Mouse (Mus musculus) T-cell, adult 2 months (primary cell): ENCODE data around the gene Nedd4.

Experiments
- DNase-seq: peaks from one replicate; pipeline ENCODE4 v3.0.0; 2022; ENCODE audit warnings: low spot score

Nedd4 gene

DNA sequence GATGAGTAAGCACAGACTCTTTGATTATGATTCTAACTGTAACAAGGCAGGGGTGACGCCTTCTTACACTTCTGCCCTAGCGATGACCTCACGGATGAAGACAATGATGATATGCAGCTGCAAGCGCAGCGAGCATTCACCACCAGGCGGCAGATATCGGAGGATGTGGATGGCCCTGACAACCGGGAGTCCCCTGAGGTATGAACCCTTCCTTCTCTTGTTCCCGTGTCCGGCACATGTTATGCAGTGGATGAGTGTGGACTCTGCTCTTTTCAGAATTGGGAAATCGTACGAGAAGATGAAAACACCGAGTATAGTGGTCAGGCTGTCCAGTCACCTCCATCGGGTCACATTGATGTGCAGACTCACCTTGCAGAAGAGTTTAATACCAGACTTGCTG is 59.1 kb downstream of the Nedd4 start:
- DNase-seq: no peak

DNA sequence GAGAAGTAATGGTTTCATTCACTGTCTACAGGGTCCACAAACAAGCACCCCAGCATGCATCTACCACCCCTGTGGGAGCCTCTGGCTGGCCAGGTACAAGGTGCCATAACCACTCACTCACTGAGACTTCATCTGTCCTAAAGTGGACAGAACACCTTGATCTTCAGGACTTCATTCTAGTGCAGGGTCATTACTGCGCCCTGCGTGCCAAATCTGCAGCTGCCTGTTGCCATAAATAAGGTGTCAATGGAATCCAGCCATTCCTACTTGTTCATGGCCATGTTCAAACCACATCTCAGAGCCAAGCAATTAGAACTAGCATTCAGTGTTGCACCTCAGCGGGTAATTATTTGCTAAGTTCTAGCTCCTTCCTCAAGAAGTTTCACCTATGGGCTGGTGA is 60.5 kb downstream of the Nedd4 start:
- no peak for DNase-seq

DNA sequence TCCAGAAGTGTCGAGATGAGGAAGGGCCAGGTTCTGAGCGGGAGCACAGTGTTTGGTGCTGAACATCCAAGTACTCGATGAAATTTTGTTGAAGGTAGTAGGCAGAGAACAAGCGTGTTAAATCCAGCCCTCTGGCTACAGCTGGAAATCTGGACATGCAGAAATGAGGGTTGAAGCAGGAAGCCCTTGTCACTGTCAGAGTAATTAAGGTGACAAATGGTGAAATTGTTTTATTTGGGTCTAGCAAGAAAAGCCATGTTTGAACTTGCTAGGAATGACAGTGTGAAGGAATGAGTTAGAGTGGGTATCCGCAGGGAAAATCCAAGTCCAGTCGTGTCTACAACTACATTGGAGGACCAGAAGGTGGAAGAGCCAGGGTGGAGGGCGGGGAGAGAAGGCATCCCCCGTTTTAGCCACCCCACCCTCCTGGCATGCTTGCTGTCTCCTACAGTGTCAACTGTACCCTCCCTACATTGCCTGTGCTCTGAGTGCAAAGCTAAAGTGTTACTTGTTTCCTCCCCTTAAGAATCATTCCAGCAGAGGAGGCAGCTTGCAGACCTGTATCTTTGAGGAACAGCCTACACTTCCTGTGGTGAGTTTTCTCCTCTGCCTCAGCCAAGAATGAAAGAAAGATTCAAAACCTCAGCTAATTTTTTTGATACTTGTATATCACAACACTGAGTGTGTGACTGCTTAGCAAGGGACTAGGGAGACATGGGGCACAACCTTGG is 62.5 kb downstream of the Nedd4 start:
- DNase-seq: no peak

DNA sequence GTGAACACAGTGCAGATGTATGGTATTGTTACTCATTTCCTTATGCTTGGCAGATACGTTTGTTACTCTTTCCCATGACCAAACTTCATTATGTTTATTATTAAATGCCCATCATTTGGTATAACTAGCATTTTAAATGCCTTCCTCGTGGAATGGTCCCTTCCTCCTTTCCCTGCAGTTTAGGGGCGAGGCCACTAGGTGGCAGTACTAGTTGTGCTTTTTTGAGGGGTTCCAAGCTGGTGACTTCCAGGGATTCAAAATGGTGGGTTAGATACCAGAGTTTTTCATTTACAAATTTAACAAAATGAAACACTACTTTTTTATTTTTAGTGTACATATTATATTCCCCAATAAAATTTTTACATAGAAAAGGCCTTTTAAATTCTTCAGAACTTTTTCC is 71.8 kb downstream of the Nedd4 start:
- DNase-seq: peak; percentile 25

DNA sequence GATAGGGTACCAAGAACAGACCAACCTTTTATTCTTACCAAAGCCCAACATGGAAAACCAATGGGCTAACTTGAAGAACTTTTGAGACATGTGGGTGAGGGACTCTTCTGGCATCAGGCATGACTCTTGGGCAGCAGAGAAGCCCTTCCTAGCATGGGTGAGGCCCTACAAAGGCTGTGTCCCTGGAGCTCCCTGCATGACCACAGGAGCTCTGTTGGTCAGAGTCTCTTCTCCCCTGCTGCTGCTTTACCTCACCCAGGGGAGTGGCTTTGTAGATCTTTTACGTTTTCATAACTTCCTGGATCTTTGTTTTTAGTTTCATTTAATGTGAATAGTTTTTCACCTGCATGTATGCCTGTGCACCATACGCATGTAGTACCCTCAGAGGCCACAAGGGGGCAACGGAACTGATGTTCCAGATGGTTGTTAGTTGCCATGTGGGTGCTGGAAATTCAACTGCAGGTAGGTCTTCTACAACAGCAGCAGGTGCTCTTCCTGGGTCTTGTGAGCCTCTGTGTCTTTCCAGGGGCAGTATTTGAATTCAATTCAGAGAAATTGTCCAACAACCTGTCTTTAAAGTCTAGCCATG is 73.8 kb downstream of the Nedd4 start:
- DNase-seq: peak; percentile 53

DNA sequence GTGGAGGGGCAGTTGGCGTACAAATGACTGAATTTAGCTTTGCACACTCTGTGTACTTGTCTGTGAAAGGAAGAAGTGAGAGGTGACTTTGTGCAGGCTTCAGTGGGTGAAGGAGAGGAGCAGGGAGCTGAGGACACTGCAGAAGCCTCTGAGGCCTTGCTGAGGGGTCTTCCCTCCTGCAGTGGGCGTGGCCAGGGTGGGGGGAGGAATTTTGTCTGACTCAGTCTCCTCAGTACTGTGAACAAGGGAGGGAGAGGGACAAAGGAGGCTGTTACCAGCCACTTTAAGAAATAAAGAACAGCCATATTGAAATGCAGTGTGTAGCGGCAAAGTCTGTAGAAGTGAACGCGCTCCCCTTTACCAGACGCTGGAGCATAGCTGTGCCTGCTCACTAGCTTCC is 79.1 kb downstream of the Nedd4 start:
- DNase-seq: no peak

DNA sequence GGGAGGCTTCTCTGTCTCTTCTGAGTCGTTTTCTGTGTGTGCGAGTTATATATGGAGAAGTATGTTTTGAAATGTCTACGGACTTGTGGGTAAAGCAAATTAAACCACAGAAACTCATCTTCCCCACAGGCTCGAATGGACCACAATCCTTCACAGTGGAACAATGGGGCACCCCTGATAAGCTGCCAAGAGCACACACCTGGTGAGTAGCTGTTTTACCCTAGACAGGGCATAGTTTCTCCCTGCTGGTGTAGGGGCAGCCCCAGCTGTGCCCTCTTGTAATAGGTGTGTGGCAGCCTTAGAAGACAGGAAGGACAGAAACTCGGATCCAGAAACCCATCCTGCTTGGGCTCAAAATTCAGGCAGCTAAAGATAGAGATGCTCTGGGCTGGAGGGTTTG is 84.1 kb downstream of the Nedd4 start:
- no peak for DNase-seq

DNA sequence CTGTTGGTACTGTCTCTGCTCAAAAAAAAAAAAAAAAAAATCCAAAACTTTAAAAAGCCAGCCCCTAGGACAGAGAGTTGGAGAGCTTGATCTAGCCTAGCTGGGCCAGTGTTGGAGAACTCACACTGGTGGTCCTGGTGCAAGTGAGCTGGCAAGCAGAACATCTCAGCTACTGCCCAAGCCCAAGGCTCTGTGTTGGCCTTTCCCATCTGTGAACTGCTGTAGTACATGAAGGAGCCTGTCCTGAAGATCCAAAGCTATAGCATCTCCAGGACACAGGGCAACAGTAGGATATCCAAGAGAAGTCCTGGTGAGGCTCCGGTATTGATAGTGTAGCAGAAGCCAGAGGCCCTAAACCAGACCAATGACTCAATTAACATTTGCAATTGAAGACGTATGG is 88.1 kb downstream of the Nedd4 start:
- DNase-seq: no peak

DNA sequence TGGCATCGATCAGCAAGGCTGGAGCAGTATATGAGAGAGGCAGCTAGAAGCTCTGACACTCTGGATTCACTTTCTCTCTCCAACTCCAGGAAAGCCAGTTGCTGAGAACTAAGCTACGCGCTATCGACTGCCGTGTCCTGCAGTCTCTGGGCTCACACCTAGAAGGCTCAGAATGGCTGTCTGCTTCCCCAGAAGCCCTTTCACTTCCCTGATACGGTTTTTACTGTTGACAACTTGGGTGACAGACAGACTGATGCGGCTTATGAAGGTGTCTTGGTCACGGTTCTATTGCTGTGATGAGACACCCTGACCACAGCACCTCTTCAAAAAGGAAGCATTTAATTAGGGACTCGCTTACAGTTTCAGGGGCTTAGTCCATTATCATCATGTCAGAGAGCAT is 90.5 kb downstream of the Nedd4 start:
- no peak for DNase-seq

DNA sequence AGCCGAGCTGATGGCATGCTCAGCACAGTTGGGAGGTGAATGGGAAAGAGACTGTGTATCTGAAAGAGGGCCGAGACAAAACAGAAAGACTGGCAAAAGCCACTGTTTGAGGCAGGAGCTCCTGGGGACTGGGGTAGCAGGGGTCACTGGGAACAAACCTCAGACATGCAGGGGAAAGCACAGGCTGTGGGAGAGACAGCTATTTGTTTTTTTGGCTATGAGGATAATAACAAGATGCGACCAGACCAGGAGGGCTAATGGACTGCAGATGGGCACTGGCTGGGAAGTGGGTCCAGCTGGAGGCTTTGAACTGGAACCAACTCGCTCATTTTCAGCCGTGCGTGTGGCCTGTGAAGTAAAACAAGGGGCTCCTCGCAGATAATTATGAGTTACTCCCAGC is 91.6 kb downstream of the Nedd4 start:
- DNase-seq: no peak

DNA sequence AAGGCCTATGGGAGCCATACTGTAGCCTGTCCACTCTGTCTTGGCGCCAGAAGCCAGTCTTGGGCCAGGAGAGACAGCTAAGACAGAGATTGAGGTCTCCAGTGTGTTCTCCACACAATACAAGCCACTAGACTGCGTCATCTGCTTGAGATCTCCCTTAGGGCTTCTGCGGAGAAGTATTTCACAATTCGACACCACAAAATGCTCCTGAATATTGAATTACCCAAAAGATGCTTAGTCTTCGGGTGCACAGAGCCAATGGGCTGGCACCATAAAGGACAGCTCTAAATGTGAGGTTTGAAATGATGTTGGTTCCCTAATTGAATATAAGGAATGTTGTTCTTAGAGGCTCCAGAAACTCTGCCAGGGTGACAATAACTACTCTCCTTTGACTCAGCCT is 95.0 kb downstream of the Nedd4 start:
- DNase-seq: no peak

DNA sequence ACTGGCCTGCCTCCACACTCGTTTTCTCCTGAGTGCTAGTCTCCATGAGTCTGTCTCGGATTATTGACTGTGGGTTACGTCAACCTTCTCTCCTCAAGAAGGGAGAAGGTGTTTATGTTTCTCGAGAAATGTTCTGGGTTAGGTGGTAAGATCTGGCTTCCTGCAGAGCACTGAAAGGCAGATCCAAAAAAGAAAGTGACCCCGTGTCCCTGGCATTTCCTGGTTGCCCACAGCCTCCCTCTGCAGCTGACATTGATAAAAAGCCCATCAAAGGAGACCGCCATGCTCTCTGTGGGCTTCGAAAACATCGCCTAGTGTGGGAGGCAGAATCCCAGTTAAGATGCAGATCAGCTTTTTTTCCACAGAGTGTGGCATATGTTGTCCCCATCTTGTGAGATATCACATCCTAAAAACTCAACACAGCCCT is 96.6 kb downstream of the Nedd4 start:
- no peak for DNase-seq

DNA sequence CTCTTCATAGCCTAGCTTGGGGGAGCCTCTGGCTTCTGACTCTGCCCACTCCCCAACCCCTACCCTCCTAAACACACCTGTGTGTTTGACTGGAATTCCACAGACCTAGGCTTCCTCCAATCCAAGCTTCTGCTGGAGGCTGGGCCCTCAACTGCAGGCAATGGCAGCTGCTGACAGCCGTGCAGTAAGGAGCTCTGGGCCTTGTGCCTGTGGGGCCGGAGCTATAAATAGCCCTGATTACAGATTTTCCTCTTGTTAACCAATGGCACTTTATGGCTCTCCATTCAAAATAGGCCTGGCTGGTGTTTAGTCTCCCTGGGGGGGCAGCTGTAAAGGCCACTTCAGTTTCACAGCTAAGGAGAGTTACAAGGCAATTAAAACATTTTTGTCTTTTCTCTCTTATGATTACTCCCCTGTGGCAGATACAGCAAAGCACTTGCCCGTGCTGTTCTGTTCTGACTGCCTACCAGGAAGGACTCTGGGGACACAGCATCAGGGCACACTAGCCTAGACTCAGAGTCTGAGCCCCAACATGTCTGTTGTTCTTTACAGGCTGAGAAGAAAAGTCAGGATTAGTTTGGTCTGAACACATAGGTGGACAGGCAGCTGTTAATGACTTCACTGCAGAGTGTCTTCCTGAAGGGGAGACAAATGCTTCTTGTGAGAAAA is 101.0 kb downstream of the Nedd4 start:
- DNase-seq: no peak

DNA sequence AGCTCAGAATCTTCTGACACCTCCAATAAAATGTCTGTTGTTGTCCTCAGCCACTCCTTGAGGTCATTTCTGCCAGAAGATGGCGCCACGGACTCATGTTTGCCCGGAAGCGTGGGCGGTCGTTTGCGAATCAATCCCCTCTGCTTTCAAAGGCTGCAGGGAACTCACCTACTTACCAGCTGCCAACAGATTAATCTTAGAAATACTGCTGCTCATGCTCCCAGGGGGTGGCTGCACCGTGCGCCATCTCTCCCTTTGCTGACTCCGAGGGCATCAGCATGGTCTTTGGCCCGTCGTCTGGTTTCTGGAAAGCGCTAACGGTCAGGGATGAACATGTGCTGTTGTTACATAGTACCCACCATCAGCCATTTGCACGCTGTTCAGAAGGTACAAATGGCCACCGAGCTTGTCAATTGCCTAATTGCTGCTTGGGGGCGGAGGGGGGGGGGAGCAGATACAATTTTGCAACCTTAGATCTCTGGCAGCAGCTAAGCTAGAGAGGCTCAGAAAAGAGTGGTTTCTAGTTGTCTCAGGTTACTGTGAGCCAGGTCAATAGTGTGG is 104.7 kb downstream of the Nedd4 start:
- peak; percentile 82 for DNase-seq

DNA sequence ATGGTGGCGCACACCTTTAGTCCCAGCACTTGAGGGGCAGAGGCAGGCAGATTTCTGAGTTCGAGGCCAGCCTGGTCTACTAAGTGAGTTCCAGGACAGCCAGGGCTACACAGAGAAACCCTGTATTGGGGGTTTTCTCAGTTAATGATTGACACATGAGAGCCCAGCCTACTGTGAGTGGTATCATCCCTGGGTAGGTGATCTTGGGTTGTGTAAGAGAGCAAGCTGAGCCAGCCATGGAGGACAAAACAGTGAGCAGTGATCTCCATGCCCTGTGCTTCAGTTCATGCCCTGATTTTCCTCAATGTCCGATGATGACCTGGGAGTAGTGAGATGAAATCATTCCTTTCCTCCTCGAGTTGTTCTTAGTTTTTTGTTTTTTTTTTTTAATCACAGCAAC is 112.9 kb downstream of the Nedd4 start:
- no peak for DNase-seq

DNA sequence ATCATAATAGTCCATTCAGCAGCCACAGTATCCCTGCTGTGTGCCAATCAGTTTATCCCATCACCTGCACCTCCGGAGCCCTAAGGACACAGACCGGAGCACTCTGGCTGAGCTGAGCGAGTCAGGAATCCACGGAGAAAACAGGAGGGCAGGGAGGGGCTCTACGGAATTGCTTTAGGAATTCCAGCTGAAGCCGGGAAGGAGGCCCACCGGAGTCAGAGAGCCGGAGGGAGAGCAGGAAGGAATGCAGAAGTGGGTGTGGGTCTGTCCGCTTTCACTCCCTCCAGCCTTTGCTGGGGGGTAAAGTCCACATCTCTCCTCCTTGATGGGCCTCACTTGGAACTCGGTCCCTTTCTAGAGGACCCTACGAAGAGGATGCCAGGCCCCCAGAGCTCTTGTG is 116.9 kb downstream of the Nedd4 start:
- DNase-seq: no peak

DNA sequence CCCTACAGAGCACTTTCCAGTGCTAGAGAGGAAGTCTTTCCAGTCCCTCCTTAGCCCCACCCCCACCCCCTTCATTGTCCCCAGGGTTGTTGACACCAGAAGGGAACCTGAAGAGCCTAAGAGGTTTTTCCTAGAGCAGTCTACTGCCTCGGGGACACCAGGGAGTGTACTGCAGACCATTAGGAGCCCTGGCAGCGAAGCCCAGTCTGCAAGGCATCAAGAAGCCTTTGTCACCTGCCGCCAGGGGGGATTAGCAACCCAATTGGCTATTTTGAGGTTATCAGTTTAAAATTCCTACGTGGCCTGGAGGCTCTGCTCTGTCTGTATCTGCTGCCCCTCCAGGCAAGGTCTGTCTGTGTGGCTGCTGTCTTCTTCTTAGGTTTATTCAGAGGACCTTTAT is 117.6 kb downstream of the Nedd4 start:
- no peak for DNase-seq

DNA sequence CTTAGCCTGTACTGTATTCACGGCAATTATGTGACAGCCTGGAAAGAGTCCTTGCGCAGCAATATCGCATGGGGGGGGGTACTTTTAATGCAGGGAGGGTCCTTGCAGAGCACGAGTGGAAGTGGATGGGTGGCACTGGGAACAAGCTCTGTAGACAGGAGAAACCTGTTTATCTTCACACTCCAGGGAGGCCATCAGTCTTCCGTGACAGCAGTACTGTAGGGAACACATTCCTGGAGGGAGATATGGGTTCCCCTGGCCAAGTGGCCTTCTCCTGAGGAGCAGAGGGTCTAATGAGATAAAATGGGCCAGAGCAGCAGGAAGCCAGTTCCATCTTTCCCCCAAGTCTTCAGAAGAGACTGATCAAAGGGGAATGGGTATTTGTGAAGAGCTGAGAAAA is 118.5 kb downstream of the Nedd4 start:
- DNase-seq: no peak

DNA sequence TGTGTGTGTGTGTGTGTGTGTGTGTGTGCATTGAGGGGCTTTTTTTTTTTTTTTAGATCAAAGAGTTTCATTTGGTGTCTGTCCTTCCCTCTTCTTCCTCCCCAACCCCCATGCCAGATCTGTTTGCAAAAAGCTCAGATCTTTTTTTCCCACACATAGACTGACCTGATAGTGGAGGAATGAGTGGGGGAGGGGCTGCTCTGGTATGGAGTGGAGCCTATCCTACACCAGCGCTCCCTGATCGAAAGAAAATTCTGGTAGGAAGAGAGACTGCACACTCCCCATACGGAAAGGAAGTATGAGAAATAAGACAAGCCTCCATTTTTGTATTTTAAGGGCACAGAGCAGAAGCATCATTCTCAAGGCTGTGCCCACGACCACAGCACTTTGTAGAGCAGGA is 119.3 kb downstream of the Nedd4 start:
- no peak for DNase-seq

DNA sequence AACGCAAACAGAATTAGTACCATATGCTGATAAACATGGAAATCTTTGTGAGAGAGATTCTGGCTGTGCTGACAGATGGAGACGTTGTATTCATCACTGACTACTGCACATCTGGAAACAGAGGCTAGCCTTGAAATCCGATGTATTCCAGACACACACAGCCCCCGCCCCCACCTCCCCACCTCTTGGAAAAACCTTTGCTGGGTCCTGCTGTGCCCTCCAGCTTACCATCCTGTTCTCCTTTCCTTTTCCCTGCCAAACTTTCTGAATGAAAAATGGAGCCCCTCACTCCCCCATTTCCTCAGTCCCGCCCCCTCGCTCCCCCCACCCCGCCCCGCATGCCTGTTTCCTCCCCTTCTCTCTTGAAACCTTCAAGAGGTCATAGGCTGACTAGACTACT is 120.0 kb downstream of the Nedd4 start:
- no peak for DNase-seq

DNA sequence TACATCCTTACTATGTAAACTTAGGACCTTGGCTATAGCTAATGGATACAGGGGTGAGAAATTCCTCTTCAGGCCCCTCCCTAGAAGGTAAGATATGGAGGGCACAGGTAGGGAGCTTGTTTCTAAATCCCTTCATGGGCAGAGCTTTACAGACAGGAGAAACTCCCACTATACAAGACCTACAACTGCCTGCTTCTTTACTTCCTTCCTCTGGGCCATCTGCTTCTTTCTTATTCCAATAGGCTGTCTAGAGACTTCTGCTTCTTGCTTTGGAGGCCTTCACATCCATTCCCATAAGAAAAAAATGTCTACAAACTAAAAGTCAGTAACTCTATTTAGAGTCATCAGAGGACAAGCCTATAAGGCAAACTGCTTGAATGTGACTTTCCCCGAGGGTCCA is 125.6 kb downstream of the Nedd4 start:
- no peak for DNase-seq

DNA sequence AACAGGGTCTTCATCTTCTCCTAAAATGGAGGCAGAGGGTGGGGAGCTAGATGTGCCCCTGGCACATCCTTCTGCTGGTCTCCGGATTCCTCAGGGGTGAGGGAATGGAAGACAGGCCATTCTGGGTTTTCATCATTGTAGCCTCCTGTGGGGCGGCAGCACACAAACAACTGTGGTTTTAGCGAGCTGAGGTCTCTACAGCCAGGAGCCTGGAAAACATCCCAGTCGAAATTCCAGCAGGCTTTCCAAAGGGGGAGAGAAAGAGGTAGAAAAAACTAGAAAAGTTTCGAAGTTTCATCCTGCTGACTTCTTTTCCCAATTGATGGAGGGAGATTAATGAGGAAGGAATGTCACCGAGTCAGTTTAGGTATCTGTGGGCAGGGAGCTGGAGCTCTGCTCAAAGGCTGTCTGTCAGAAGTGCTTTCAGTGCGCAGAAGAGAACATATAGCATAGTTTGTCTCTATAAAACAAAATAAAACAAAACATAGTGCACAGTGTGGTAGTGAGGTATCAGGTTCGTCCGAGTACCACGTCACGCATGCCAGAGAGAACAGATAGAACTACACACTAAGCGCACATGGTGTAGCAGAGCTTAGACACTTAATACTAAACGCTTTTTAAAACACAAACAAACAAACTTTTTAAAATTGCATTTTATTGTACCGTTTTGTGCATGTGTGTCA is 128.5 kb downstream of the Nedd4 start:
- DNase-seq: no peak

DNA sequence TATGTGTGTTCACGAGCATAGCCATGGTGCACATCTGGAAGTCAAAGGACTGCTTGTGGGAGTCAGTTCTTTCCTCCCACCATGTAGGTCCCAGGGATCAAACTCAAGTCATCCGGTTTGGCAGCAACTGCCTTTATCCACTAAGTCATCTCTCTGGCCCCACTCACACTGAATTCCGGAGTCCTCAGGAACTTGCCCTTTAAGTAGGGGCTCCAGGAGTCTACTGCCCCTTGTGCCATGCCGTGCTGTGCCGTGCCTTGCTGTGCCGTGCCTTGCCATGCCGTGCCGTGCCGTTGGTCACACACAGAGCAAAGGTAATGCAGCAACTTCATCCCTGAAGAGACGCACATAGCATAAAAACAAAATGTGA is 129.1 kb downstream of the Nedd4 start:
- DNase-seq: no peak
